Mouse (Mus musculus) heart, embryonic 12.5 days (tissue): ENCODE results near the gene Rps6kb1. TPM values are rescaled to one million over a fixed set of nuclear protein-coding genes. Genes with fewer than 3 reads are reported as not detected.
"Not testable (repeated sequence)": the region's sequence is repeated elsewhere in the genome, so short reads cannot be mapped to it uniquely, and the experiment has no call there.

ENCODE experiments used
- ATAC-seq: fragments of 200-750 bp; cut with Nextera tagmentation; 2 replicates; pipeline ENCODE4 v1.8.0; 2017; ENCODE audit warnings: moderate TSS enrichment, moderate library complexity; ENCODE audit not compliant: insufficient number of reproducible peaks, low FRiP score
- H3K27ac ChIP-seq: fragments of 300-500 bp; sonication (generic); 2 replicates; pipeline ENCODE4 v1.5.1; 2016; ENCODE audit warnings: mild to moderate bottlenecking, moderate library complexity; ENCODE audit not compliant: poor library complexity, severe bottlenecking
- H3K27me3 ChIP-seq: fragments of 300-500 bp; sonication (generic); replicated peaks from 2 replicates; pipeline ENCODE4 v1.6.1; 2016; ENCODE audit warnings: mild to moderate bottlenecking, moderate library complexity
- H3K36me3 ChIP-seq: fragments of 300-500 bp; sonication (generic); 2 replicates; pipeline ENCODE4 v1.6.1; 2016; ENCODE audit warnings: mild to moderate bottlenecking, moderate library complexity
- H3K4me1 ChIP-seq: fragments of 300-500 bp; sonication (generic); replicated peaks from 2 replicates; pipeline ENCODE4 v1.6.1; 2016; ENCODE audit warnings: mild to moderate bottlenecking
- H3K4me2 ChIP-seq: fragments of 300-500 bp; sonication (generic); 2 replicates; pipeline ENCODE4 v1.6.1; 2016; ENCODE audit warnings: mild to moderate bottlenecking, moderate library complexity
- H3K4me3 ChIP-seq: fragments of 300-500 bp; sonication (generic); 2 replicates; pipeline ENCODE4 v1.5.1; 2016; ENCODE audit warnings: mild to moderate bottlenecking
- H3K9ac ChIP-seq: fragments of 300-500 bp; sonication (generic); 2 replicates; pipeline ENCODE4 v1.6.1; 2016; ENCODE audit warnings: mild to moderate bottlenecking, moderate library complexity
- H3K9me3 ChIP-seq: fragments of 300-500 bp; sonication (generic); replicated peaks from 2 replicates; pipeline ENCODE4 v1.6.1; 2016; ENCODE audit warnings: mild to moderate bottlenecking, moderate library complexity
- WGBS: fragments of 180-500 bp; shearing (Covaris S2); methylation state at CpG from one replicate; pipeline ENCODE4 v1.1.7; 2016; 5-methylcytosine and 5-hydroxymethylcytosine counted together
- polyA plus RNA-seq: library from polyadenylated mRNA; unstranded; fragments of >200 nt; fragmentation: Nextera tagmentation; extraction: Ambion mirVana; gene quantifications from 2 replicates; pipeline ENCODE4 v1.2.1, GENCODE M21; 2016

Gene Rps6kb1
- polyA plus RNA-seq, 1 experiment from 2014 or later = 56.8 TPM

DNA sequence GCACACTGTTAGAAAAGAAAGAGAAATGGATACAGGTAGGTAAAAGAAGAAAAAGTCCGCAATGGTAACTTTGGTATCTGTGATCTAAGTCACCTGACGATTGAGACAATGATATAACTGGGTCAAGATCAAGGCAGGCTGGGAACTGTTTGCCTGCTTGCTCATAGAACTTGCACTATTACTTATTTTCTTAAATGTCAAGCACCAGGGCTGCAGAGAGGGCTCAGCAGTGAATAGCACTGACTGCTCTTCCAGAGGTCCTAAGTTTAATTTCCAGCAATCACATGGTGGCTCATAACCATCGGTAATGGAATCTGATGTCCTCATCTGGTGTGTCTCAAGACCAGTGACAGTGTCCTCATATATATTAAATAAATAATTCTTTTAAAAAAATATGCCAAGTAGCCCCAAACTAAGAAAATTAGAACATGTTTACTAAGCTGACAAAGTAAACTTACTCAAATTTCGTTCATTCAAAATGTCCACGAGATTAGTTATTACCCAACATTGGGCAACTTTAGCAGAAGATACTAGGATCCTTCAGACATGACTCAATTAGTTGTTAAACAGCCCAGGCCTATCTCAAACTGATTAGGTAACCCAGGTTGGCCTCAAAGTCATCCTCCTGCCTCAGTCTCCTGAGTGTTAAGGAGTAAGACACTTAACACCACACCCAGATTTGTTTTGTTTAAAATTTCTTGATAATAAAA lies 10.2 kb downstream of the Rps6kb1 start:
- Histone ChIP-seq H3K9ac (no peak overlapping the region), H3K4me3 (no peak overlapping the region), H3K36me3 (peaks cover 35% of the 10 kb centered on the region), H3K27ac (no peak overlapping the region), H3K9me3 (no peaks in the 10 kb centered on the region), H3K27me3 (no peaks in the 10 kb centered on the region), H3K4me2 (no peak overlapping the region), H3K4me1 (no peaks in the 10 kb centered on the region)
- 88% methylated on average over 5 of the region's 5 CpGs for WGBS
- ATAC-seq = no peak

DNA sequence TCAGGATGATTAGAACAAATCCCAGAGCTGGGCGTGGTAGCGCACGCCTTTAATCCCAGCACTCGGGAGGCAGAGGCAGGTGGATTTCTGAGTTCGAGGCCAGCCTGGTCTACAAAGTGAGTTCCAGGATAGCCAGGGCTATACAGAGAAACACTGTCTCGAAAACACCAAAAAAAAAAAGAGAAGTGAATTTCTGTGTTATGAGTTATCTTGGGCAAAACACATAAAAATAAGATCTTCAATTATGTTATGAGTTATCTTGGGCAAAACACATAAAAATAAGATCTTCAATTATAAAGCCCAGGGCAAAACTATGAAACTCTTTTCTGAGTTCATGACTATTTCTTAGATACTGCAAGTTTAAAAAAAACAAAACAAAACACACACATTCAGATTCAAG lies 11.3 kb downstream of the Rps6kb1 start:
- H3K27ac ChIP-seq, H3K27me3 ChIP-seq, H3K9ac ChIP-seq, ATAC-seq, H3K9me3 ChIP-seq, H3K4me1 ChIP-seq, H3K4me2 ChIP-seq, H3K4me3 ChIP-seq: not testable (repeated sequence)
- peaks cover 41% of the 10 kb centered on the region for H3K36me3 ChIP-seq
- 88% methylated on average over 6 of the region's 6 CpGs for WGBS

DNA sequence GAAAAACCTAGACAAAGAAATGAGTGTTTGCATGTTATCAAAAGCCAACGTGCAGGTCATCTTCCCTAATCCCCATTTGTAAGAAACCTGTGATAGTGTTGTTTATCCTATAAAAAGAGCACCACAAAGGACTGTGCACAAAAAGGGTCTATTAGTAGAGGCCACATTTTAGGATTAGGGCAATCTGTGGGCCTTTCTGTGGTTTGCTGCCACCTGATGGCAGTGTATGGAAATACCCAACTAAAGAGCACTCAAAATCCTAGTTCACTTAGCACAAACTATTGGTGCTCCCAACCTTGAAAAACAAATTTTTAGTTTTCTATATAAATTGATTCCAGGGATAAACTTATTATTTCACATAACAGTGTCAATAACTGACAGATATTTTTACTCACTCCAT lies 11.8 kb downstream of the Rps6kb1 start:
- Histone ChIP-seq H3K4me1 (no peaks in the 10 kb centered on the region), H3K4me2 (no peak overlapping the region), H3K9ac (no peak overlapping the region), H3K9me3 (no peaks in the 10 kb centered on the region), H3K27ac (no peak overlapping the region), H3K4me3 (no peak overlapping the region), H3K27me3 (no peaks in the 10 kb centered on the region), H3K36me3 (peaks cover 44% of the 10 kb centered on the region)
- 60% methylated on average over 1 of the region's 1 CpGs for whole genome bisulfite sequencing
- ATAC-seq = no peak

DNA sequence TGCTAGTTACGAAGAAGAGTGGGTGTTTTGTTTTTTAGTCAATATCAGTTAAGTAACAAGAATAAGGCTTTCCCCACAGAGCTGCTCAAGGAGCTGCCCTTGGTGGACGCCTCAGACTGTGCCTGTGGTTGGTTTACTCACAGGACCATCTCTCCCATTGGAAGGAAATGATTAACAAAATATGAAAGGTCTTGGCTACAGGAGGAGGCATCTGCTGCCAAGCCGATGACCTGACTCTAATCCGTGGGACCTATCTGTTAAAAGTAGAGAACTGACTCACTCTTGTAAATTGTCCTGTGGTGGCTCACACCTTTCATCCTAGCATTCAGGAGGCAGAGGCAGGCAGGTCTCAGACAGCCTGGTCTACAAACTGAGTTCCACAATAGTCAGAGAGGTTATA lies 17.1 kb downstream of the Rps6kb1 start:
- Histone ChIP-seq H3K4me2 (no peak overlapping the region), H3K36me3 (peaks cover 78% of the 10 kb centered on the region)
- WGBS = 90% methylated on average over 4 of the region's 4 CpGs

GRCm38 (mm10) chr11:86519751-86520150 lies 24.9 kb downstream of the Rps6kb1 start:
- peaks cover 3% of the 10 kb centered on the region; the same call in 1 of the 2 replicates for H3K9me3 ChIP-seq
- peaks cover 80% of the 10 kb centered on the region for H3K36me3 ChIP-seq
- H3K4me1 ChIP-seq = no peaks in the 10 kb centered on the region
- no peaks in the 10 kb centered on the region for H3K27me3 ChIP-seq
- no peak for ATAC-seq
- 92% methylated on average over 7 of the region's 7 CpGs for WGBS
- H3K4me3 ChIP-seq = no peak overlapping the region
- H3K27ac ChIP-seq = no peak overlapping the region
- no peak overlapping the region for H3K4me2 ChIP-seq
- no peak overlapping the region for H3K9ac ChIP-seq

More for the DNA sequence above, 17.1 kb downstream of the Rps6kb1 start:
- Histone ChIP-seq H3K9ac (no peak overlapping the region), H3K4me3 (no peak overlapping the region), H3K27me3 (no peaks in the 10 kb centered on the region), H3K9me3 (no peaks in the 10 kb centered on the region), H3K4me1 (no peaks in the 10 kb centered on the region), H3K27ac (no peak overlapping the region)
- ATAC-seq = no peak

- Histone ChIP-seq H3K9me3 (peaks cover 3% of the 10 kb centered on the region; the same call in 1 of the 2 replicates), H3K36me3 (peaks cover 65% of the 10 kb centered on the region), H3K4me1 (no peaks in the 10 kb centered on the region), H3K9ac (no peak overlapping the region), H3K27ac (no peak overlapping the region), H3K4me3 (no peak overlapping the region), H3K4me2 (no peak overlapping the region), H3K27me3 (no peaks in the 10 kb centered on the region)
- ATAC-seq = no peak
- 94% methylated on average over 3 of the region's 3 CpGs for WGBS
Measured at GRCm38 (mm10) chr11:86517229-86517628, 27.4 kb downstream of the Rps6kb1 start.

GRCm38 (mm10) chr11:86516620-86517019 lies 28.0 kb downstream of the Rps6kb1 start:
- no peak overlapping the region for H3K9ac ChIP-seq
- H3K27ac ChIP-seq = no peak overlapping the region
- H3K4me3 ChIP-seq = no peak overlapping the region
- no peaks in the 10 kb centered on the region for H3K27me3 ChIP-seq
- H3K4me2 ChIP-seq = no peak overlapping the region
- H3K36me3 ChIP-seq = peaks cover 63% of the 10 kb centered on the region
- ATAC-seq = no peak
- H3K4me1 ChIP-seq = no peaks in the 10 kb centered on the region
- H3K9me3 ChIP-seq = peaks cover 3% of the 10 kb centered on the region; the same call in 1 of the 2 replicates
- 89% methylated on average over 3 of the region's 3 CpGs for WGBS

DNA sequence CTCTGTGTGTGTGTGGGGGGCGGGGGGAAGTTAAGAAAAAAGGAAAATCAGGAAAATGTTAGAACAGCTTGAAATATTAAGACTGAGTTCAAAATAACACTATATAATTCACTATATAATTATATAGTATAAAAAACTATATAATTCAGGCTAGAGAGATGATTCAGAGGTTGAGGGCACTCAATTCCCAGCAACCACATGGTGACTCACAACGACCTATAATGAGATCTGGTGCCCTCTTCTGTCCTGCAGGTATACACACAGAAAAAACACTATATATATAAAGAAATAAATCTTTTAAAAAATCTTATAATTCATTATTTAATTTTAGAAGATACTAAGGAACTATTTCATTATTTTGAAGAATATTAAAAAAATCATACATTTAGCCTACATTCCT lies 36.6 kb downstream of the Rps6kb1 start:
- H3K4me1 ChIP-seq = no peaks in the 10 kb centered on the region
- no peak for ATAC-seq
- no peak overlapping the region for H3K4me2 ChIP-seq
- no peaks in the 10 kb centered on the region for H3K9me3 ChIP-seq
- H3K4me3 ChIP-seq = no peak overlapping the region
- no peak overlapping the region for H3K27ac ChIP-seq
- no peaks in the 10 kb centered on the region for H3K27me3 ChIP-seq
- H3K9ac ChIP-seq = no peak overlapping the region
- 91% methylated on average over 2 of the region's 2 CpGs for WGBS
- peaks cover 71% of the 10 kb centered on the region for H3K36me3 ChIP-seq

DNA sequence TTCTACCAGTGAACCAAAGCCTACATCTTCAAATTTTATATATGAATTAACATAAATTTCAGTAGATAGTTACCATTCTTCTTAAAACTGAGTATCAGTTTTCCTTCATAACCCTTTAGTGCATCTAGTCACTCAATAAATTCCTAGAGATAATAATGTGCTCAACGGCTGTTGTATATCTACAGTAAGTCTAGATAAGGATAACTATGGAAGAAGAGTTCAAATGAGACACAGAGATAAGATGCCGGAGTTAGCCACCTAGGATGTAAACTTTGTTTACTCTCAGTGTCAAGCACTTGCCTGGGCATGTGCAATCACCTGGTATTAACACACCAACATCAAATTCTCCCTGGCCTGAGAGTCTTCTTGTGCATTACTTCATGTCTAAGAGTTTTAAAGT lies 37.3 kb downstream of the Rps6kb1 start:
- WGBS = 47% methylated on average over 2 of the region's 2 CpGs
- no peak for ATAC-seq
- no peak overlapping the region for H3K9ac ChIP-seq
- H3K36me3 ChIP-seq = peaks cover 72% of the 10 kb centered on the region
- H3K4me2 ChIP-seq = no peak overlapping the region
- H3K4me3 ChIP-seq = no peak overlapping the region
- no peak overlapping the region for H3K27ac ChIP-seq
- H3K9me3 ChIP-seq = no peaks in the 10 kb centered on the region
- H3K4me1 ChIP-seq = no peaks in the 10 kb centered on the region
- no peaks in the 10 kb centered on the region for H3K27me3 ChIP-seq

GRCm38 (mm10) chr11:86503121-86503520 lies 41.5 kb downstream of the Rps6kb1 start:
- H3K9ac ChIP-seq = no peak overlapping the region
- H3K27ac ChIP-seq = no peak overlapping the region
- no peaks in the 10 kb centered on the region for H3K9me3 ChIP-seq
- no peak for ATAC-seq
- 90% methylated on average over 2 of the region's 2 CpGs for WGBS
- peaks cover 53% of the 10 kb centered on the region for H3K36me3 ChIP-seq
- H3K4me2 ChIP-seq = no peak overlapping the region
- no peaks in the 10 kb centered on the region for H3K27me3 ChIP-seq
- no peaks in the 10 kb centered on the region for H3K4me1 ChIP-seq
- H3K4me3 ChIP-seq = no peak overlapping the region

DNA sequence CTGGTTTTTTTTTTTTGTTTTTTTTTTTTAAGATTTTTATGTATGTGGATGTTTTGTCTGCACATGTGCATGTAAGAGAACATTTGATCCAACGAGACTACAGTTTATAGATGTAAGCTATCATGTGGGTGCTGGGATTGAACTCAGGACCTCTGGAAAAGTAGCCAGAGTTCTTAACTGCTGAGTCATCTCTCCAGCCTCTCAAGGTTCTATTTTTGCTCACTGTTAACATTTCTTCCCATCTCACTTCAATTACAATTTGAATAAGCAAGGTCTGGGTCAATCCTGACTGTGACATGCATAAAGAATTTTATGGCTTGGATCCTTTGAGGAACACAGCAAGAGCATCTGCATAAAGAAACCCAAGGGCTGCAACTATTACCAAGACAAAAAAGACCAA lies 43.8 kb downstream of the Rps6kb1 start:
- H3K27ac ChIP-seq = no peak overlapping the region
- no peak for ATAC-seq

DNA sequence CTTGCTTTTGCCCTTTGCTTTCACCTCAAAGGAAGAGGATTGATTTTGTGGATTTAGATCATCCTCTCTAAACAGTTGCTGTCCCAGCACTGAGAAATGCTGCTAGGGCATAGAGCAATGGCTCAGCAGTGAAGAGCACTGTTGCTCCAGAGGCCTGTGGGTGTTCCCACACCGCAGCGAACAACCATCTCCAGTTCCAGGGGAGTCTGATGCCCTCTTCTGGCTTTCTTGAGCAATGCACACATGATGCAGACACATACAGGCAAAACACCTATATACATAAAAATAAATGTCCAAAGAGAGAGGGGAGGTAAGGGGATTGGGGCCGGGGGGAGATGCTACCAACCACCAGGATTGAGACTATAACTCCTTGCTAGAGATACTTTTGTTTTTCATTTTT lies 46.7 kb downstream of the Rps6kb1 start:
- no peak overlapping the region for H3K9ac ChIP-seq
- no peak overlapping the region for H3K4me3 ChIP-seq
- WGBS = 70% methylated on average over 3 of the region's 3 CpGs
- no peak overlapping the region for H3K4me2 ChIP-seq
- H3K36me3 ChIP-seq = peaks cover 38% of the 10 kb centered on the region
- no peak overlapping the region for H3K27ac ChIP-seq
- H3K9me3 ChIP-seq = no peaks in the 10 kb centered on the region
- no peaks in the 10 kb centered on the region for H3K27me3 ChIP-seq
- no peaks in the 10 kb centered on the region for H3K4me1 ChIP-seq
- no peak for ATAC-seq

More for the DNA sequence above, 43.8 kb downstream of the Rps6kb1 start:
- Histone ChIP-seq H3K4me1 (no peaks in the 10 kb centered on the region), H3K9ac (no peak overlapping the region), H3K4me3 (no peak overlapping the region), H3K4me2 (no peak overlapping the region), H3K27me3 (no peaks in the 10 kb centered on the region), H3K9me3 (no peaks in the 10 kb centered on the region), H3K36me3 (peaks cover 50% of the 10 kb centered on the region)
- 67% methylated on average over 1 of the region's 1 CpGs for WGBS
